Mouse (Mus musculus) forebrain, embryonic 15.5 days (tissue): ENCODE results near the gene Itgae. TPM values are rescaled to one million over a fixed set of nuclear protein-coding genes. Genes with fewer than 3 reads are reported as not detected.

Source experiments
- ATAC-seq: fragments of 200-750 bp; cut with Nextera tagmentation; replicated peaks from 2 replicates; pipeline ENCODE4 v1.8.0; 2017; ENCODE audit warnings: mild to moderate bottlenecking, moderate TSS enrichment, moderate library complexity
- H3K27ac ChIP-seq: fragments of 300-500 bp; sonication (generic); replicated peaks from 2 replicates; pipeline ENCODE4 v1.5.1; 2015; ENCODE audit warnings: mild to moderate bottlenecking, inconsistent platforms
- H3K27me3 ChIP-seq: fragments of 300-500 bp; sonication (generic); 2 replicates; pipeline ENCODE4 v1.6.1; 2015; ENCODE audit warnings: inconsistent platforms
- H3K36me3 ChIP-seq: fragments of 300-500 bp; sonication (generic); 2 replicates; pipeline ENCODE4 v1.6.1; 2015; ENCODE audit warnings: mild to moderate bottlenecking, inconsistent platforms
- H3K4me1 ChIP-seq: fragments of 300-500 bp; sonication (generic); 2 replicates; pipeline ENCODE4 v1.6.1; 2015; ENCODE audit warnings: inconsistent platforms
- H3K4me2 ChIP-seq: fragments of 300-500 bp; sonication (generic); replicated peaks from 2 replicates; pipeline ENCODE4 v1.6.1; 2015; ENCODE audit warnings: mild to moderate bottlenecking, inconsistent platforms
- H3K4me3 ChIP-seq: fragments of 300-500 bp; sonication (generic); 2 replicates; pipeline ENCODE4 v1.5.1; 2015; ENCODE audit warnings: mild to moderate bottlenecking, inconsistent platforms
- H3K9ac ChIP-seq: fragments of 300-500 bp; sonication (generic); replicated peaks from 2 replicates; pipeline ENCODE4 v1.6.1; 2015; ENCODE audit warnings: mild to moderate bottlenecking, inconsistent platforms
- H3K9me3 ChIP-seq: fragments of 300-500 bp; sonication (generic); 2 replicates; pipeline ENCODE4 v1.6.1; 2016; ENCODE audit warnings: inconsistent platforms
- WGBS: fragments of 180-500 bp; shearing (Covaris S2); methylation state at CpG from one replicate; pipeline ENCODE4 v1.1.7; 2015; ENCODE audit warnings: mixed read lengths; 5-methylcytosine and 5-hydroxymethylcytosine counted together
- polyA plus RNA-seq: library from polyadenylated mRNA; unstranded; fragments of >200 nt; fragmentation: Nextera tagmentation; extraction: Ambion mirVana; gene quantifications from 2 replicates; pipeline ENCODE4 v1.2.1, GENCODE M21; 2015

The Itgae gene
- polyA plus RNA-seq, result 0.18 and 0.34 TPM in 2 replicates

- no peak within 1 kb of the TSS for H3K27ac ChIP-seq
- H3K36me3 ChIP-seq, result no peaks in the 10 kb centered on the region
- H3K4me2 ChIP-seq, result no peak within 1 kb of the TSS
- ATAC-seq, result no peak
- no peaks in the 10 kb centered on the region for H3K27me3 ChIP-seq
- WGBS, result 89% methylated on average over 4 of the region's 4 CpGs
- no peak within 1 kb of the TSS for H3K9ac ChIP-seq
- H3K4me1 ChIP-seq, result peaks cover 7% of the 10 kb centered on the region; the same call in 1 of the 2 replicates
- H3K4me3 ChIP-seq, result no peak within 1 kb of the TSS
- no peaks in the 10 kb centered on the region for H3K9me3 ChIP-seq
Observed at GRCm38 (mm10) chr11:73090283-73090682, at the start of gene Itgae. Itgae (plus strand) TSS chr11:73090583.

- H3K9ac ChIP-seq, result no peak overlapping the region
- H3K27me3 ChIP-seq, result no peaks in the 10 kb centered on the region
- H3K27ac ChIP-seq, result no peak overlapping the region
- peaks cover 9% of the 10 kb centered on the region for H3K4me1 ChIP-seq
- no peak overlapping the region for H3K4me3 ChIP-seq
- ATAC-seq, result no peak
- 66% methylated on average over 6 of the region's 6 CpGs for WGBS
- H3K4me2 ChIP-seq, result no peak overlapping the region
- no peaks in the 10 kb centered on the region for H3K36me3 ChIP-seq
- no peaks in the 10 kb centered on the region for H3K9me3 ChIP-seq
Observed at GRCm38 (mm10) chr11:73044229-73044755, 46.1 kb upstream of the Itgae start.

GRCm38 (mm10) chr11:73044789-73045188 lies 45.6 kb upstream of the Itgae start:
- ATAC-seq, result no peak
- Histone ChIP-seq H3K9ac (no peak overlapping the region), H3K36me3 (no peaks in the 10 kb centered on the region), H3K9me3 (no peaks in the 10 kb centered on the region), H3K27ac (no peak overlapping the region), H3K4me2 (no peak overlapping the region), H3K4me1 (peaks cover 13% of the 10 kb centered on the region), H3K4me3 (no peak overlapping the region), H3K27me3 (no peaks in the 10 kb centered on the region)
- 75% methylated on average over 4 of the region's 4 CpGs for whole genome bisulfite sequencing

- Histone ChIP-seq H3K9ac (peak within 1 kb of the TSS; percentile 87), H3K4me1 (peaks cover 15% of the 10 kb centered on the region), H3K4me2 (peak within 1 kb of the TSS; percentile 65), H3K4me3 (peak within 1 kb of the TSS; percentile 75), H3K27me3 (no peaks in the 10 kb centered on the region), H3K9me3 (no peaks in the 10 kb centered on the region), H3K27ac (peak within 1 kb of the TSS; percentile 86), H3K36me3 (peaks cover 17% of the 10 kb centered on the region)
- WGBS, result under 1% methylated on average over 39 of the region's 39 CpGs
- peak; percentile 95 for ATAC-seq
Observed at GRCm38 (mm10) chr11:73047542-73047996, 42.8 kb upstream of the Itgae start, which contains the start of gene Ncbp3. Ncbp3 (plus strand) TSS chr11:73047783.

- H3K4me3 ChIP-seq, result peak overlapping the region; percentile 75
- no peaks in the 10 kb centered on the region for H3K9me3 ChIP-seq
- peak; percentile 74 for ATAC-seq
- peaks cover 15% of the 10 kb centered on the region for H3K4me1 ChIP-seq
- peak overlapping the region; percentile 65 for H3K4me2 ChIP-seq
- H3K27me3 ChIP-seq, result no peaks in the 10 kb centered on the region
- peak overlapping the region; percentile 86 for H3K27ac ChIP-seq
- peaks cover 22% of the 10 kb centered on the region for H3K36me3 ChIP-seq
- 2% methylated on average over 55 of the region's 55 CpGs for WGBS
- H3K9ac ChIP-seq, result peak overlapping the region; percentile 87
Observed at GRCm38 (mm10) chr11:73048030-73048876, 42.1 kb upstream of the Itgae start.

GRCm38 (mm10) chr11:73049335-73049734 lies 41.0 kb upstream of the Itgae start:
- no peak for ATAC-seq

GRCm38 (mm10) chr11:73052795-73053194 lies 37.6 kb upstream of the Itgae start:
- 100% methylated on average over 1 of the region's 1 CpGs for WGBS
- no peaks in the 10 kb centered on the region for H3K9me3 ChIP-seq

More at GRCm38 (mm10) chr11:73049335-73049734, 41.0 kb upstream of the Itgae start:
- H3K4me1 ChIP-seq, result peaks cover 15% of the 10 kb centered on the region
- H3K36me3 ChIP-seq, result peaks cover 32% of the 10 kb centered on the region
- H3K9ac ChIP-seq, result 0 out of 2 replicates have a peak overlapping the region, but pooled peaks have one; percentile 87
- H3K4me2 ChIP-seq, result peak overlapping the region; percentile 65
- 1% methylated on average over 4 of the region's 4 CpGs for WGBS
- H3K4me3 ChIP-seq, result peak overlapping the region; percentile 75
- no peaks in the 10 kb centered on the region for H3K27me3 ChIP-seq
- 0 out of 2 replicates have a peak overlapping the region, but pooled peaks have one; percentile 28 for H3K27ac ChIP-seq
- H3K9me3 ChIP-seq, result no peaks in the 10 kb centered on the region

GRCm38 (mm10) chr11:73057701-73058100 lies 32.7 kb upstream of the Itgae start:
- H3K36me3 ChIP-seq, result peaks cover 52% of the 10 kb centered on the region
- 95% methylated on average over 5 of the region's 5 CpGs for WGBS

More at GRCm38 (mm10) chr11:73052795-73053194, 37.6 kb upstream of the Itgae start:
- Histone ChIP-seq H3K4me3 (no peak overlapping the region), H3K27ac (no peak overlapping the region), H3K4me1 (peaks cover 15% of the 10 kb centered on the region), H3K9ac (no peak overlapping the region), H3K4me2 (no peak overlapping the region), H3K36me3 (peaks cover 57% of the 10 kb centered on the region), H3K27me3 (no peaks in the 10 kb centered on the region)
- ATAC-seq, result no peak

GRCm38 (mm10) chr11:73059630-73060029 lies 30.8 kb upstream of the Itgae start:
- H3K9ac ChIP-seq, result no peak overlapping the region
- H3K9me3 ChIP-seq, result no peaks in the 10 kb centered on the region
- H3K4me2 ChIP-seq, result no peak overlapping the region
- peaks cover 37% of the 10 kb centered on the region for H3K36me3 ChIP-seq
- 91% methylated on average over 3 of the region's 3 CpGs for whole genome bisulfite sequencing
- no peak overlapping the region for H3K4me3 ChIP-seq
- no peaks in the 10 kb centered on the region for H3K27me3 ChIP-seq
- no peak for ATAC-seq
- H3K27ac ChIP-seq, result no peak overlapping the region
- no peaks in the 10 kb centered on the region for H3K4me1 ChIP-seq

More at GRCm38 (mm10) chr11:73057701-73058100, 32.7 kb upstream of the Itgae start:
- H3K9me3 ChIP-seq, result no peaks in the 10 kb centered on the region
- H3K9ac ChIP-seq, result no peak overlapping the region
- no peak for ATAC-seq
- H3K4me2 ChIP-seq, result no peak overlapping the region
- no peaks in the 10 kb centered on the region for H3K4me1 ChIP-seq
- no peak overlapping the region for H3K27ac ChIP-seq
- no peaks in the 10 kb centered on the region for H3K27me3 ChIP-seq
- H3K4me3 ChIP-seq, result no peak overlapping the region

- no peak overlapping the region for H3K9ac ChIP-seq
- peaks cover 34% of the 10 kb centered on the region for H3K36me3 ChIP-seq
- WGBS, result 96% methylated on average over 3 of the region's 3 CpGs
- no peak for ATAC-seq
- no peaks in the 10 kb centered on the region for H3K9me3 ChIP-seq
- no peaks in the 10 kb centered on the region for H3K4me1 ChIP-seq
- H3K27ac ChIP-seq, result no peak overlapping the region
- H3K4me3 ChIP-seq, result no peak overlapping the region
- H3K27me3 ChIP-seq, result no peaks in the 10 kb centered on the region
- H3K4me2 ChIP-seq, result no peak overlapping the region
Observed at GRCm38 (mm10) chr11:73061413-73061812, 29.0 kb upstream of the Itgae start.

GRCm38 (mm10) chr11:73071839-73072238 lies 18.5 kb upstream of the Itgae start:
- H3K4me3 ChIP-seq, result no peak overlapping the region
- H3K9ac ChIP-seq, result no peak overlapping the region
- no peak for ATAC-seq
- H3K27me3 ChIP-seq, result no peaks in the 10 kb centered on the region
- H3K9me3 ChIP-seq, result no peaks in the 10 kb centered on the region
- peaks cover 80% of the 10 kb centered on the region for H3K36me3 ChIP-seq
- H3K4me1 ChIP-seq, result no peaks in the 10 kb centered on the region
- 87% methylated on average over 3 of the region's 3 CpGs for WGBS
- no peak overlapping the region for H3K4me2 ChIP-seq
- H3K27ac ChIP-seq, result no peak overlapping the region

GRCm38 (mm10) chr11:73076295-73076694 lies 14.1 kb upstream of the Itgae start:
- peaks cover 76% of the 10 kb centered on the region for H3K36me3 ChIP-seq
- H3K4me1 ChIP-seq, result no peaks in the 10 kb centered on the region

More at GRCm38 (mm10) chr11:73076295-73076694, 14.1 kb upstream of the Itgae start:
- Histone ChIP-seq H3K27ac (no peak overlapping the region), H3K4me3 (no peak overlapping the region), H3K9me3 (no peaks in the 10 kb centered on the region), H3K9ac (no peak overlapping the region), H3K4me2 (no peak overlapping the region), H3K27me3 (no peaks in the 10 kb centered on the region)
- 81% methylated on average over 4 of the region's 4 CpGs for WGBS
- ATAC-seq, result no peak
